9 mouse cellular contexts compared by ENCODE assay signal in genomic region chr5:114381013-114381351, GRCm38 (mm10). TPM values are rescaled to one million over a fixed set of nuclear protein-coding genes. Genes with fewer than 3 reads are reported as not detected.
DNase-seq lines count a peak whose midpoint lies in the region; ATAC-seq and TF ChIP-seq lines count a peak whose summit lies in the region.
"Had no signal": no experiment of that assay in that cellular context is flagged by ENCODE, and none has a peak within 500 bp of the region (broad histone marks: within the 10 kb centered on the region; RNA-seq: fewer than 3 reads in every experiment).

No protein-coding gene starts in this region.

- peak overlapping the region; percentile 88 for H3K27ac ChIP-seq in heart, embryonic 12.5 days (ENCODE audit: poor library complexity, severe bottlenecking)
- no peak overlapping the region for H3K27ac ChIP-seq in CH12.LX (ENCODE audit: insufficient read depth, low read depth)
- peak overlapping the region; percentile 82 for H3K27ac ChIP-seq in liver, embryonic 11.5 days (ENCODE audit: low read depth, low read length)

- no peak for TF ChIP-seq POLR2A in CH12.LX (IDR thresholded peaks at IDR 0.05; ENCODE audit: low read depth, low read length)

- H3K4me2 ChIP-seq in heart, embryonic 12.5 days = peak overlapping the region; percentile 87
- H3K4me2 ChIP-seq in CH12.LX (ENCODE audit: insufficient read depth, low read depth, poor library complexity, severe bottlenecking) = peak overlapping the region; percentile 83; the same call in 1 of the 2 replicates
- peak overlapping the region; percentile 85 for H3K4me2 ChIP-seq in liver, embryonic 11.5 days

- peak; percentile 8; the same call in 1 of the 2 replicates for ATAC-seq in heart, embryonic 12.5 days (ENCODE audit: insufficient number of reproducible peaks, low FRiP score)
- no peak for ATAC-seq in liver, embryonic 11.5 days (replicated peaks; ENCODE audit: low FRiP score)

- intact Hi-C loops in heart, postnatal 36 days (cut with DNase I) = no loop called here

- WGBS in heart, embryonic 12.5 days = under 1% methylated on average over 18 of the region's 18 CpGs
- WGBS in liver, embryonic 11.5 days = under 1% methylated on average over 18 of the region's 18 CpGs

- peaks cover 51% of the 10 kb centered on the region for H3K4me1 ChIP-seq in heart, embryonic 12.5 days (replicated peaks)
- peaks cover 4 to 32% of the 10 kb centered on the region in 2 experiments for H3K4me1 ChIP-seq in CH12.LX (ENCODE audit: control insufficient read depth in 1 of 2, insufficient read depth in 2 of 2)
- H3K4me1 ChIP-seq in erythroblast, embryonic 14.5 days (ENCODE audit: control insufficient read depth) = peaks cover 55% of the 10 kb centered on the region
- H3K4me1 ChIP-seq in liver, embryonic 11.5 days (replicated peaks; ENCODE audit: control insufficient read depth, insufficient read depth, low read length) = peaks cover 45% of the 10 kb centered on the region

- dilution Hi-C loops in CH12.LX (cut with MboI; ENCODE audit: extremely low pct_ligation_motif_present, extremely low pct_unique_long_range_greater_than_20kb, low sequenced_read_pairs) = no loop called here

- H3K79me2 ChIP-seq in CH12.LX (replicated peaks; ENCODE audit: control insufficient read depth, extremely low read depth, insufficient read depth, poor library complexity, severe bottlenecking) = peaks cover 22% of the 10 kb centered on the region

- no peaks in the 10 kb centered on the region for H3K9me3 ChIP-seq in heart, embryonic 12.5 days (replicated peaks)
- H3K9me3 ChIP-seq in CH12.LX (replicated peaks; ENCODE audit: low read length) = no peaks in the 10 kb centered on the region
- H3K9me3 ChIP-seq in erythroblast, embryonic 14.5 days (ENCODE audit: control insufficient read depth, low read length) = no peaks in the 10 kb centered on the region
- H3K9me3 ChIP-seq in liver, embryonic 11.5 days (ENCODE audit: control insufficient read depth, low read length) = no peaks in the 10 kb centered on the region

- no peak for DNase-seq in heart, postnatal 36 days
- DNase-seq in CH12.LX (ENCODE audit: extremely low read depth) = peak; percentile 12
- no peak for DNase-seq in liver, embryonic 11.5 days (ENCODE audit: low spot score)
- no peak for DNase-seq in urinary bladder, postnatal 14 days (ENCODE audit: low spot score)
- no peak for DNase-seq in spleen, postnatal 10 days (ENCODE audit: low spot score in 2 of 2)
- no peak for DNase-seq in adrenal gland, postnatal 14 days

- H3K4me3 ChIP-seq in heart, embryonic 12.5 days = peak overlapping the region; percentile 94
- H3K4me3 ChIP-seq in CH12.LX (replicated peaks in 1 of 3; ENCODE audit: low read depth in 2 of 3, low read length in 2 of 3, poor library complexity in 1 of 3) = peak overlapping the region; percentile 91 to 93 (median 92)
- peak overlapping the region; percentile 93 for H3K4me3 ChIP-seq in erythroblast, embryonic 14.5 days (replicated peaks)
- peak overlapping the region; percentile 81 for H3K4me3 ChIP-seq in liver, embryonic 11.5 days (ENCODE audit: low read depth, low read length)

- no peaks in the 10 kb centered on the region for H3K27me3 ChIP-seq in heart, embryonic 12.5 days (replicated peaks)
- no peaks in the 10 kb centered on the region for H3K27me3 ChIP-seq in CH12.LX (replicated peaks)
- no peaks in the 10 kb centered on the region for H3K27me3 ChIP-seq in erythroblast, embryonic 14.5 days (ENCODE audit: control insufficient read depth)
- H3K27me3 ChIP-seq in liver, embryonic 11.5 days (replicated peaks; ENCODE audit: control insufficient read depth, insufficient read depth, low read length) = no peaks in the 10 kb centered on the region
- H3K27me3 ChIP-seq: Patski had no signal

- peaks cover 19% of the 10 kb centered on the region for H3K36me3 ChIP-seq in heart, embryonic 12.5 days
- H3K36me3 ChIP-seq in CH12.LX (replicated peaks in 1 of 2; ENCODE audit: control insufficient read depth in 1 of 2, insufficient read depth in 1 of 2, low read length in 1 of 2) = peaks cover 15 to 42% of the 10 kb centered on the region in 2 experiments
- peaks cover 33% of the 10 kb centered on the region for H3K36me3 ChIP-seq in erythroblast, embryonic 14.5 days (ENCODE audit: control insufficient read depth)
- peaks cover 15% of the 10 kb centered on the region; the same call in 1 of the 2 replicates for H3K36me3 ChIP-seq in liver, embryonic 11.5 days (ENCODE audit: control insufficient read depth, insufficient read depth, low read length)

- in situ Hi-C loops in CH12.LX (cut with MboI; ENCODE audit: low pct_ligation_motif_present, low pct_unique_long_range_greater_than_20kb, low sequenced_read_pairs) = loop anchor here (5.0 kb wide), 1 partner anchor 59 kb away; no protein-coding TSS in a partner anchor

- TF ChIP-seq CTCF in CH12.LX (conservative IDR thresholded peaks at IDR 0.05 in 1 of 2, IDR thresholded peaks at IDR 0.05 in 1 of 2; ENCODE audit: low read depth in 2 of 2, low read length in 2 of 2) = no peak

- no peak for TF ChIP-seq RAD21 in CH12.LX (IDR thresholded peaks at IDR 0.05; ENCODE audit: low read depth, low read length)

- no peak for TF ChIP-seq EP300 in CH12.LX (IDR thresholded peaks at IDR 0.05; ENCODE audit: low read length)

- peak overlapping the region; percentile 91 for H3K9ac ChIP-seq in heart, embryonic 12.5 days
- peak overlapping the region; percentile 81 for H3K9ac ChIP-seq in CH12.LX (ENCODE audit: insufficient read depth, low read depth)
- H3K9ac ChIP-seq in liver, embryonic 11.5 days (ENCODE audit: low read depth, low read length) = peak overlapping the region; percentile 96

TF ChIP-seq in CH12.LX, 34 proteins besides CTCF, POLR2A, EP300 and RAD21:
- TF ChIP-seq E2F4 (IDR thresholded peaks at IDR 0.05; ENCODE audit: insufficient replicate concordance, low read depth, low read length) (no peak), JUND (conservative IDR thresholded peaks at IDR 0.05; ENCODE audit: low read depth, low read length) (no peak), MAX (IDR thresholded peaks at IDR 0.05; ENCODE audit: low read length) (no peak), SMC3 (IDR thresholded peaks at IDR 0.05; ENCODE audit: low read depth, low read length) (no peak), MEF2A (IDR thresholded peaks at IDR 0.05; ENCODE audit: borderline replicate concordance, low read depth, low read length) (no peak), SIN3A (IDR thresholded peaks at IDR 0.05; ENCODE audit: low read length) (0 out of 2 replicates have a peak, but pooled peaks have one; percentile 3), CHD2 (IDR thresholded peaks at IDR 0.05; ENCODE audit: low read length) (no peak)

RNA-seq across cellular contexts. Expression of gene Ube3b, which starts 0.6 kb away (rescaled TPM):
- 57.0 and 63.3 TPM in 2 replicates for polyA plus RNA-seq in heart, embryonic 12.5 days (2016; fragmentation: Nextera tagmentation; extraction: Ambion mirVana)
- 10 to 100 TPM; 82.8 to 96.4 TPM for total RNA-seq in heart, postnatal 36 days (2021)
- total RNA-seq in CH12.LX (2012; rRNA removed) = 19.9 and 22.1 TPM in 2 replicates
- total RNA-seq in CH12.LX (2014; rRNA removed) = 9.5 and 11.7 TPM in 2 replicates
- polyA plus RNA-seq in CH12.LX (2012; ENCODE audit: insufficient read length, low read depth) = 21.1 and 29.8 TPM in 2 replicates
- 5.6 and 6.9 TPM in 2 replicates for polyA plus RNA-seq in erythroblast, embryonic 14.5 days (2012)
- 41.1 and 41.4 TPM in 2 replicates for polyA plus RNA-seq in liver, embryonic 11.5 days (2014; fragmentation: Nextera tagmentation; extraction: Ambion mirVana)
- total RNA-seq in adrenal gland, postnatal 14 days (2021) = 61.5 and 74.2 TPM in 2 replicates

RNA-seq across cellular contexts. Expression of gene Kctd10, which starts 0.7 kb away (rescaled TPM):
- polyA plus RNA-seq in heart, embryonic 12.5 days (2016; fragmentation: Nextera tagmentation; extraction: Ambion mirVana) = 108 and 111 TPM in 2 replicates
- 10 to 100 TPM; 49.4 to 51.4 TPM for total RNA-seq in heart, postnatal 36 days (2021)
- total RNA-seq in CH12.LX (2012; rRNA removed) (39.5 and 41.2 TPM in 2 replicates), CH12.LX (2014; rRNA removed) (38.0 and 39.3 TPM in 2 replicates)
- 32.6 and 37.5 TPM in 2 replicates for polyA plus RNA-seq in CH12.LX (2012; ENCODE audit: insufficient read length, low read depth)
- polyA plus RNA-seq in erythroblast, embryonic 14.5 days (2012) = 0.64 and 0.90 TPM in 2 replicates
- 59.1 and 64.1 TPM in 2 replicates for polyA plus RNA-seq in liver, embryonic 11.5 days (2014; fragmentation: Nextera tagmentation; extraction: Ambion mirVana)
- 65.5 and 75.1 TPM in 2 replicates for total RNA-seq in adrenal gland, postnatal 14 days (2021)

Comparison
In these comparisons a context has a peak if more than half of its experiments do, and no peak if none do; other contexts are left out.
1. RNA of gene Kctd10, which starts 0.7 kb away (polyA plus RNA-seq): 108 to 111 TPM in heart, embryonic 12.5 days, 59.1 to 64.1 TPM in liver, embryonic 11.5 days and 32.6 to 37.5 TPM in CH12.LX; 0.64 to 0.90 TPM in erythroblast, embryonic 14.5 days; every median in the first group is over 10 times any median in the second.
2. Peak in every context shown above with its lines, with median percentiles within 50 percentile points of each other: H3K4me2 ChIP-seq, H3K4me3 ChIP-seq and H3K9ac ChIP-seq.